Mouse (Mus musculus) kidney, adult 8-10 months (tissue): ENCODE measurements at regions not wholly inside any gene's neighbourhood (a gene's known extent, or its start where the extent isn't known, plus 50 kb on each side); places are given as distances from the start of the nearest gene placed in this dataset.

Experiments
- DNase-seq, 2 experiments: peaks; one replicate each; pipeline ENCODE4 v3.0.0; 2022

DNA sequence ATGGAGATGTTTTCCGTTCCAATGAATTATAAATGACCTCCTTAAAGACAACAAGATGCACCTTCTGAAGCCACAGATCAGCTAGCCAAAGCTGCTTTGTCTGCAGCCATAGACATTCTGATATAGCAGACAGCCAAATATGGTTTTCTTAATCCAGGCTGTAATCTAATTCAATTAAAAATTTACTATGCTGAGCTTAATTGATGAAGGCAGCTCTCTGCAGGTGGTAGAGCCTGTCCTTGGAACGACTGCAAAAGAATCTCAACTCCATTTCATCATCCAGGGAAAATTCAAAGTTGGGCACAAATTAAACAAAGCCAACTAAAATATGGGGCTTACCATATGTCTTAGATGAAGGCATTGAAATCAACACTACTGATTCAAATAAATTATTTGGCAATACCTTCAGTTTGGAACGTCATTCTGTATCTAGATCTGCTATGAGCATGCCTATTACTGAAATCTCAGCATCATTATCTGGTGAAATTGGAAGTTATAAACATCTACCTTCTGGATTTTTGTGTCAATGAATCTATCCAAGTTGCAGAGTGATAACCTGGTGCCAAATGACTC is 615.4 kb upstream of the Ins1 start:
- no peak for DNase-seq

DNA sequence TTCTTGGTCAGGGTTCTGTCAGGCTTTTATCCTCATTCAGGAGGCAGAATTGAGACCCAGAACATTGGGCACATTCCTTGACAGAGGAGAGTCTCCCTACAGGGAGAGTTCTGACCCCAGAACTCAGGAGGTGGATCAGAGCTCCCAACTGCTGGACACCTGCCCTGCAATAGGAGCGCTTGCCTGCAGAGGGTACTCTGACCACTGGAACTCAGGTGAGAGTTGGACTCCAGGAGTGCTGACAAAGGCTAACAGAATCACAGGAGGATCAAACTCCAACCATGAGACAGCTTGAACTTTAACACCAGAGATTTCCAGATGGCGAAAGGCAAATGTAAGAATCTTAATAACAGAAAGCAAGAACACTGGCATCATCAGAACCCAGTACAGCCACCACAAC is 603.9 kb upstream of the Ins1 start:
- peak; percentile 53 to 64 for DNase-seq

DNA sequence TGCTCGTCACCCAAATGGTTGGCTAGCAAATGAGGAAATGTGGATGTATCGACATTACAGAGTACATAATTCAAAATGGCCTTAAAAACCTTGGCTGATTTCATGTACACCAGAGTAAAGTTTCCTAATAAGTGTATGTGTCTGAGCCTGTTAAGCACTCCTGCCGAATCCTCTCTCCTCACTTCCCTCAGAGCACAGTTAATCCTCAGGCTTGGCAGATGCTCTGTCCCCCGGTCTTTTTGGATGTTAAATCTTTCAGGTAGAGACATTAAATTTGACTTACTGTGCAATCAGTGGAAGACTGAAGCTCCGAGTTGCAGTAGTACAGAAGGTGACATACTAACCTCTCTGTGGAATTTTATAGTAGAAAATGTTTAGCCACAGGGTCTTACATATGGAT is 597.5 kb upstream of the Ins1 start:
- DNase-seq, result no peak

DNA sequence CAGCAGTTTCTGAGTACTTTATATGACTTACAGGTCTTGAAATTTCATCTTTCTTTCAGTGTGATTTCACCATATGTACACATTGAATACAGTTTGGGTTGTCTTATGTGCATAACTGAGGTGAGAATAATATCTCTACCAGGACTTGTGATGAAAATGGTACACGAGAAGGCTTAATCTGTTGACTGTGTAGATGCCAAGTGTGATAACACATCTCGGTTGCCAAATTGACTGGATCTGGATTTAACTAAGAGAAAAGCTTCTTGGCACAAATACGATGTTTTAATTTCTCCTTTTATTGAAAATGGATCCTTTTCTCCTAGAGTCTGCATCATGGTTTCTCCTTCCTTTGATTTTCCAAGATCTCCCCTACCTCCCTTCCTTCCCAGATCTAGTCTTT is 588.4 kb upstream of the Ins1 start:
- DNase-seq, result no peak
